Mouse (Mus musculus) T-helper 2 cell (primary cell): Measurements from ENCODE around the gene Gm49661.

Source experiments
- in situ Hi-C: fragments of 300-600 bp; cut with MboI, MseI; formaldehyde crosslinking; loops from one replicate; pipeline ENCODE4 v1.15.1; 2025; ENCODE audit warnings: high pct_unique_total_duplicates

Gm49661 gene

DNA sequence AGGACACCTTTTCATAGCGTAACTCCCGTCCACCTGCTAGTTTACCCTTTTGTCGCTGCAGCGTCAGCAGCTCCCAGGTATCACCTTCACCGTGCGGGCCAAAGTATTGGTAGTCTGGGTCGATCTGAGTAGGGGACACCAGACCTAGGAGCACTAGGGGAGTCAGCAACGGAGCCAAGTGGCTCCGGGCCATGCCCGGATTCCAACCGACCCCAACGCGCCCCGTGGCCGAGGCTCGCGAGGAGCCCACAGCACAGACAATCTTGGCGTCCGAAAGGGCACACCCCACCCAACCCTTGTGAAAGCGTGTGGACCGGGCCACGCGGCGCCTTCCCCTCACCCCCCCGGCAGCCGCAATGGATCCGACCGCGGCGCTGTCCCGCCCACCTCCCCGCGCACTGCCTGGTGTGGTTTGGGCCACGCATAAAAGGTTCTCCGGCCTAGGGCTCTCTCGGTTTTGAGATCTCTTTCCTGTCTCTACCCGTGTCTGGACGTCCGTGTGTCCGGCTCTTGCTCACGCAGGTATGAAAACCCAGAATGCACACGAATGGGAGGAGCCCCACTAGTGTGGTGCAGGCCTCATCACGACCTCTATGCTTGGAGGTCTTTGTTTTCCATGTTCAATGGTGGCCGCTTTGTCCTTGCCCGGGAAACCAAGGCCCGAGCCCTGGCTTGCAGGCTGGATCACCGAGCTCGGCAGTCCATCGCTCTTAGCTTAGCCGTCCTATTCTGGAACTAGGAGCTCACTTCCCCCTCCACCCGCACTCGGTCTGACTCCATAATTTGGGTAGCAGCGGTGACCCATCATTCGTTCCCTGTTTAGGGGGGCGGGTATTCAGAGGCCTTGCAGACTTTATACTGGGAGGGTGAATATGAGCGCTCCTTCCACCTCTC lies at the start of gene Gm49661, which contains the start of the genes Prdx2 and Rnaseh2a:
Gene Gm49661 (minus strand): TSS at position 193 of the 894 bp plus-strand sequence.
Gene Prdx2 (plus strand): TSS at position 347 of the 894 bp plus-strand sequence.
Gene Rnaseh2a (minus strand): TSS at position 527 of the 894 bp plus-strand sequence.
- in situ Hi-C loops = loop anchor here (5.0 kb wide), 1 partner anchor 93 kb away; the partner anchor contains the start of gene Fbxw9

- in situ Hi-C loops = no loop called here
Measured at GRCm38 (mm10) chr8:85017209-85017608, 48.0 kb upstream of the Gm49661 start.

DNA sequence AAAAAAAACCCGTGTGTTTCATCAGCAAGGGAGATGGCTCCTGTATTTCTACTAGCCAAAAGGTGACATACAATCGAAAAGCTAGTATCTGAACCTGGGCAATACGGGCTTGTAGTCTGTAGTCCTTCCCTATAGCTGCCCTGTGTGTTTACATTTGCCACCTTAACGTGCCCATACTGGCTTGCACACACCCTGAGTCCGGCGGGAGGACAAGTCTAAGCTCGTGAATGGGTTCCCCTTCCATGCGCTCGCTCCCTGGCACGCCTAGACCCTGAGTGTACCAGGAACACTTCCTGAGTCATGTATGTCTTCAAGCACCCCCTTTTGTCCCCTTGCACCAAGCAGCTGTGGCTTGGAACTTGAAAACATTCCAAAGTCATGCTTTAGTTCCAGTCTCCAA lies 47.5 kb upstream of the Gm49661 start:
- in situ Hi-C loops = no loop called here

DNA sequence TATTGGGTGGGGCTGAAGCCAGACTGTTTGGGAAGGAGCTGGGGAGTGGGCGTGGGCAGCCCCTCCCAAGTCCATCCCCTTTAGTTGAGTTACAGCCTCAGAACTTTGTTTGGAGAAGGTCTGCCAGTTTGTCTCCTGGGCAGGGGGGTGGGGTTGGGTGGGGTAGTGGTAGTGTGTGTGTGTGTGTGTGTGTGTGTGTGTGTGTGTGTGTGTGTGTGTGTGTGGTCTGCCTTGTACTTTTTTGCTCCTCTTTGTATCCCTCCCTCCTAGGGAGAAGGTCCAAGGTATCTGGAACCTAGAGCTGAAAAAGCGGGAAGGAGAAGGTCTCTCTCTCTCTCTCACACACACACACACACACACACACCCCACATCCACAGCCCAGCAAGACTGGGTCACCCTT lies 45.2 kb upstream of the Gm49661 start, which contains the start of gene Best2:
Gene Best2 (minus strand): TSS at position 101 of the 400 bp plus-strand sequence.
- in situ Hi-C loops = no loop called here

GRCm38 (mm10) chr8:85013230-85013840 lies 44.1 kb upstream of the Gm49661 start:
- in situ Hi-C loops = no loop called here

DNA sequence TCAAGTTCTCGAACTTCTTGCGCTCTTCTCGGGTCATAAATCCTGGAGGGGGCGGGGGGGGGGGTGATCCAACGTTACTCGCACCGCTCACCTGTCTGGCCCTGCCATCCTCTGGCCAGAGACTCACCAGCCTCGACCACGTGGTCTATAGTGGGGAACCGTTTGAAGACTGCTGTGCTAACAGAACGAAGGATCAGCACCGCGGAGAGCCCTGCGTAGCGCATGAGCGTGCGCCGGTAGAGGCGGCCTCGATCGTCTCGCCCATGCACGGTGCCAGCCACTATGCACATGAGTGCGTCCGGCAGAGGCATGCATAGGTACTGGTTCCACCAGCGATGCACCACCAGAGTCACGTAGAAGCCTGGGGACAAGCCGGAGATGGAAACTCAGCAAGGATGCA lies 42.0 kb upstream of the Gm49661 start:
- in situ Hi-C loops = no loop called here

GRCm38 (mm10) chr8:85007686-85008085 lies 38.5 kb upstream of the Gm49661 start:
- in situ Hi-C loops = no loop called here

DNA sequence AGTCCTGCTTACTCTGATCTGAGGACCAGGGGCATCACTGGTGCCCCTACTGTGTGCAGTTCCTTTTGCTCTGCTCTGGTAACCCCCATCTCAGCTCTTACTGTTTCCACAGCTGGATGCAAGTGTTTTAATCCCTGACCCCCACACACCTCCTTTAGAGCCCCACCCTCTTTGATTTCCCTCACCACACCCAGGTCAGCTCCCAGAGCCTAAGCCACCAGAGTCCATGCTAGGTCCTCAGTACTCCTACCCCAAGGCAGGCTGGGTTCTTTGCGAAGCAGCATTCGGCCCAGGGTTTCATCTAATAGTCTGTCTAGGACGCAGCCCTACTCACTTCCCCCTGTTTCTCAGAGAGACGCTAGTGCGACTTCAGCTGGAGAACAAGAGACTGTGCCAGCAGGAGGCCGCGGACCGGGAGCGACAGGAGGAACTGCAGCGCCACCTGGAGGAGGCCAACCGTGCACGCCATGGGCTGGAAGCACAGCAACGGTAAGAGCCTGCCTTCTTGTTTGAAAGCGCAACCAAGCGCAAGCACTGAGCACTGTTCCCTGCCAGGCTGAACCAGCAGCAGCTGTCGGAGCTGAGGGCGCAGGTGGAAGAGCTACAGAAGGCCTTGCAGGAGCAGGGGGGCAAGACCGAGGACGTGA lies 28.5 kb upstream of the Gm49661 start:
- in situ Hi-C loops = no loop called here

DNA sequence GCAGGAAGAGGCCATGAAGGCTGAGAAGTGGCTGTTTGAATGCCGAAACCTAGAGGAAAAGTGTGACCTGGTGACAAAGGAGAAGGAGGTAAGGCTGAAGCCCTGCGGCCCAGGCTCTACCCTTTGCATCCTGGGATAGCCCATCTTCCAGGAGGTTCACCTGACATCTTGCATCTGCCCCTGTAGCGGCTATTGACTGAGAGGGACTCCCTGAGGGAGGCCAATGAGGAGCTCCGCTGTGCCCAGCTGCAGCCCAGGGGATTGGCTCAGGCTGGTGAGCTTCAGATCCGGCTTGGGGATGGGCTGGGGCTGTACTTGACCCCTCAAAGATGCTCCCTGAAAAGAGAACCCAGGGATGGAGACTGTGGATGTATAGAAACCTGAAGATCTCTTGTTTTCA lies 27.7 kb upstream of the Gm49661 start:
- in situ Hi-C loops = no loop called here

- in situ Hi-C loops = no loop called here
Measured at GRCm38 (mm10) chr8:84995680-84996079, 26.4 kb upstream of the Gm49661 start.

DNA sequence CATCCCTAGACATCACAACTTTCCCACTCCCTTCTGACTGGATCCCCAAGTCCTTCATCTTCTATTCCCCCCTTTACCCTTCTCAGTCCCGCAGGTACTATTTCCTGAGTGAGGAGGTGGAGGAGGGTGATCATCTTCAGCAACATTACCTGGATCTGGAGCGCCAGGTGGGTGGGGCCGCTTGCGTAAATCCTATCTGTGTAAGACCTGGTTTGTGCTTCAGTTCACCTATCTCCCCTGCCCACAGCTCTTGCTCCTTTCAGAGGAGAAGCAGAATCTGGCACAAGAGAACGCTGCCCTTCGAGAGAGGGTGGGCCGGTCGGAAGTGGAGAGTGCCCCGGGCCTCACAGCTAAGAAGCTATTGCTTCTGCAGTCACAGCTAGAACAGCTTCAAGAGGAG lies 25.1 kb upstream of the Gm49661 start:
- in situ Hi-C loops = no loop called here

- in situ Hi-C loops = no loop called here
Measured at GRCm38 (mm10) chr8:84990836-84991235, 21.6 kb upstream of the Gm49661 start.

DNA sequence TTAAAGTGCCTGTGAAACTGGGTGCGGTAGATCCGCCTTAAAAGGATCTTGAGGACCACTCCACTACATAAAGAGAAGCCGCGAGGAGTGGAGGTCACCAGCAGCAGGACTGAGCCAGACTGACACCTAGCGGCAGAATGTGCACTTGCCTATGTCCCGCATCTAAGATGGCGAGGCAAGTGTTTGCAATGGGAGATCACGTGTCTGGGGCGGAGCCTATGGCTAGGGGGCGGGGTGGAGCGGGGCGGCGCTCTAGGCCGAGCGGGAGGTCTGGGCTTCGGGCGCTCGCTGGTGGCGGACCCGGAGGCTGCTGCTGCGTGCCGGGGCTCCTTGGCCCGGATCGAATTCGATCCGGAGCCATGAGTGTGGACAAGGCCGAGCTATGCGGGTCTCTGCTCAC lies 21.1 kb upstream of the Gm49661 start, which contains the start of gene Hook2:
Gene Hook2 (plus strand): TSS at position 255 of the 400 bp plus-strand sequence.
- in situ Hi-C loops = no loop called here

- in situ Hi-C loops = loop anchor here (10.0 kb wide), 1 partner anchor 325 kb away; the partner anchor contains the start of gene Ier2
Measured at GRCm38 (mm10) chr8:84989810-84990209, 20.6 kb upstream of the Gm49661 start.

GRCm38 (mm10) chr8:84989311-84989731 lies 20.1 kb upstream of the Gm49661 start:
- in situ Hi-C loops = loop anchor here (10.0 kb wide), 1 partner anchor 325 kb away; the partner anchor contains the start of gene Ier2

- in situ Hi-C loops = loop anchor here (10.0 kb wide), 1 partner anchor 323 kb away; the partner anchor contains the start of gene Ier2
Measured at GRCm38 (mm10) chr8:84987903-84988302, 18.7 kb upstream of the Gm49661 start.

- in situ Hi-C loops = loop anchor here (10.0 kb wide), 1 partner anchor 323 kb away; the partner anchor contains the start of gene Ier2
Measured at GRCm38 (mm10) chr8:84987388-84987787, 18.2 kb upstream of the Gm49661 start.

- in situ Hi-C loops = loop anchor here (10.0 kb wide), 1 partner anchor 322 kb away; the partner anchor contains the start of gene Ier2
Measured at GRCm38 (mm10) chr8:84986379-84986945, 17.2 kb upstream of the Gm49661 start.

GRCm38 (mm10) chr8:84985684-84986378 lies 16.6 kb upstream of the Gm49661 start:
- in situ Hi-C loops = loop anchor here (10.0 kb wide), 1 partner anchor 321 kb away; the partner anchor contains the start of gene Ier2

DNA sequence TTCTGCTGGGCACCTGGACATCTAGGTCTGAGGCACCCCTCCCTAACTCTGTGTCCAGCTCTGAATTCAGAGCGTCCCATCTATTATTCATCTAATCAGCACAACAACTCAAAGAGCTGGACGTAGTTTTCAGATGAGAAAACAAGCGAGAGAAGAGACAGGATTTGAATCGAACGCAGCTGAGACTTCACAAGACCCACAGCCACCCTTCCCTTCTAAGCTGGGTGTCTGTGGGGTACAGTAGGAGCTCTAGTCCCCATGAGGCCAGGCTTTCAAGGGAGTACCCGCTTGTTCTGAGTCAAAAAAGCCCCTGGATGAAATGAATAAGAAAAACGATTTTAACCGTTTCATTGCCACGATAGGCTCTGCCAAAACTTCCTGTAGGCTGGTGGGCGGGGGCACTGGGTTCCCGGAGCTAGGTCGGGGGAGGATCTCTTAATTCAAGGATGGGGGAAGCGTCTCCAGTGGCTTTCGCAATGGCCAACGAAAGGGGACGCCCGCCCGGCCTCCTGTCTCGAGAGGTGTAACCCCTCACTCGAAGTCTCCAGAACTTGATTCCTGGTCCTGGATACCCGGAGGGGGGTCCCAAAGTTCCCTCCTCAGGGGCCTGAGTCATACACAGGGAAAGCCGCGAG lies 15.9 kb upstream of the Gm49661 start:
- in situ Hi-C loops = loop anchor here (10.0 kb wide), 1 partner anchor 320 kb away; the partner anchor contains the start of gene Ier2
